In the genomic region with DNA sequence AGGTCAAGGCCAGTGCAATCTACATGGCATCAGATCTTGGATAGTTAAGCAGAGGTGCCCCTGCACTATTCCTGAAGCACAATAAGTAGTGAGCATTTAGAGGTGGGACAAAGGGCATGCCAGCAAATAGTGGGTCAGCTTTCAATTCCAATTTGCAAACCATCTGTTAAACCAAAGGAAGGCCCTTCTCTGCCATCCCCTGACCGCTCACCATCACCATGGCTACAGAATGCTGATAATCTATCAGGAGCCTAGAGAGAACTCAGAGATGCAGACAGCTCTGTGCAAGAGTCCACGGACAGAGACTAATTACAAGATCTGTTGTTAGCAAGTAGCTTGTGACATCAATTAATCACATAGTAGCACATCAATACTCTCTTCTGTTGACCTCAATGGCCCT, we compare ENCODE assay signal across 23 mouse cellular contexts.
DNase-seq lines count a peak whose midpoint lies in the region; ATAC-seq lines count a peak whose summit lies in the region.
"Had no signal": no experiment of that assay in that cellular context is flagged by ENCODE, and none has a peak within 500 bp of the region (broad histone marks: within the 10 kb centered on the region; RNA-seq: fewer than 3 reads in every experiment).

No protein-coding gene starts in this region.

- H3K9me3 ChIP-seq in embryonic facial prominence, embryonic 14.5 days (ENCODE audit: control insufficient read depth, low read length): no peaks in the 10 kb centered on the region
- H3K9me3 ChIP-seq in embryonic facial prominence, embryonic 10.5 days: no peaks in the 10 kb centered on the region
- no peaks in the 10 kb centered on the region for H3K9me3 ChIP-seq in hindbrain, embryonic 13.5 days
- H3K9me3 ChIP-seq in neural tube, embryonic 12.5 days: no peaks in the 10 kb centered on the region
- H3K9me3 ChIP-seq: embryonic facial prominence, embryonic 13.5 days; heart, embryonic 10.5 days; intestine, embryonic 15.5 days; limb, embryonic 10.5 days had no signal

- peak; percentile 50; the same call in 1 of the 2 replicates for ATAC-seq in embryonic facial prominence, embryonic 14.5 days (ENCODE audit: low read depth)
- ATAC-seq in hindbrain, embryonic 13.5 days (ENCODE audit: low FRiP score): peak; percentile 65; the same call in 1 of the 2 replicates
- 0 out of 2 replicates have a peak, but pooled peaks have one; percentile 17 for ATAC-seq in neural tube, embryonic 12.5 days (ENCODE audit: low FRiP score, low read depth)
- ATAC-seq: forebrain, embryonic 14.5 days; intestine, embryonic 15.5 days; lung, postnatal 0 days had no signal

- no peaks in the 10 kb centered on the region for H3K36me3 ChIP-seq in embryonic facial prominence, embryonic 14.5 days (ENCODE audit: control insufficient read depth, insufficient read depth, low read length)
- H3K36me3 ChIP-seq in embryonic facial prominence, embryonic 10.5 days (replicated peaks): no peaks in the 10 kb centered on the region
- no peaks in the 10 kb centered on the region for H3K36me3 ChIP-seq in hindbrain, embryonic 13.5 days
- no peaks in the 10 kb centered on the region for H3K36me3 ChIP-seq in neural tube, embryonic 12.5 days
- H3K36me3 ChIP-seq: embryonic facial prominence, embryonic 13.5 days; heart, embryonic 10.5 days; intestine, embryonic 15.5 days; limb, embryonic 10.5 days had no signal

- no peak overlapping the region for H3K4me2 ChIP-seq in embryonic facial prominence, embryonic 14.5 days (ENCODE audit: low read depth, low read length)
- H3K4me2 ChIP-seq in hindbrain, embryonic 13.5 days: no peak overlapping the region
- H3K4me2 ChIP-seq in neural tube, embryonic 12.5 days (replicated peaks): no peak overlapping the region
- H3K4me2 ChIP-seq: embryonic facial prominence, embryonic 13.5 days; intestine, embryonic 15.5 days had no signal

- no peak overlapping the region for H3K9ac ChIP-seq in embryonic facial prominence, embryonic 14.5 days (ENCODE audit: low read depth, low read length)
- H3K9ac ChIP-seq in hindbrain, embryonic 13.5 days: no peak overlapping the region
- H3K9ac ChIP-seq in neural tube, embryonic 12.5 days: no peak overlapping the region
- H3K9ac ChIP-seq: embryonic facial prominence, embryonic 13.5 days; intestine, embryonic 15.5 days had no signal

- no peak overlapping the region for H3K4me3 ChIP-seq in embryonic facial prominence, embryonic 14.5 days (ENCODE audit: low read depth, low read length)
- H3K4me3 ChIP-seq in embryonic facial prominence, embryonic 10.5 days: no peak overlapping the region
- H3K4me3 ChIP-seq in hindbrain, embryonic 13.5 days: no peak overlapping the region
- no peak overlapping the region for H3K4me3 ChIP-seq in neural tube, embryonic 12.5 days
- H3K4me3 ChIP-seq: embryonic facial prominence, embryonic 13.5 days; gastrocnemius, adult 2 months; heart, embryonic 10.5 days; intestine, embryonic 15.5 days; limb, embryonic 10.5 days had no signal

- no peaks in the 10 kb centered on the region for H3K27me3 ChIP-seq in embryonic facial prominence, embryonic 14.5 days (replicated peaks; ENCODE audit: control insufficient read depth, insufficient read depth, low read length)
- no peaks in the 10 kb centered on the region for H3K27me3 ChIP-seq in embryonic facial prominence, embryonic 10.5 days (replicated peaks; ENCODE audit: low read depth, poor library complexity, severe bottlenecking)
- no peaks in the 10 kb centered on the region for H3K27me3 ChIP-seq in hindbrain, embryonic 13.5 days
- no peaks in the 10 kb centered on the region for H3K27me3 ChIP-seq in neural tube, embryonic 12.5 days (replicated peaks)
- H3K27me3 ChIP-seq: embryonic facial prominence, embryonic 13.5 days; intestine, embryonic 15.5 days had no signal

- WGBS in embryonic facial prominence, embryonic 14.5 days: 59% methylated on average over 2 of the region's 2 CpGs
- 65% methylated on average over 2 of the region's 2 CpGs for WGBS in embryonic facial prominence, embryonic 10.5 days
- 20% methylated on average over 2 of the region's 2 CpGs for WGBS in hindbrain, embryonic 13.5 days
- 22% methylated on average over 2 of the region's 2 CpGs for WGBS in neural tube, embryonic 12.5 days

- DNase-seq in embryonic facial prominence, embryonic 14.5 days (ENCODE audit: low spot score): peak; percentile 17
- DNase-seq in embryonic facial prominence, embryonic 10.5 days (ENCODE audit: low spot score): no peak
- peak; percentile 74 for DNase-seq in embryo, embryonic 10 days (ENCODE audit: low spot score)
- DNase-seq in lung, postnatal 10 days: no peak
- DNase-seq in cerebellum, postnatal 4 days (ENCODE audit: low spot score in 2 of 2): no peak
- DNase-seq in B cell, adult 2 months: no peak
- DNase-seq: adrenal gland, postnatal 25 days; cerebellum, adult 8-10 months; cerebellum, postnatal 36 days; gastrocnemius, adult 2 months; heart, postnatal 4 days; kidney, adult 8-10 months; kidney, postnatal 10 days; thymus, adult 2 months had no signal

- H3K27ac ChIP-seq in embryonic facial prominence, embryonic 14.5 days (replicated peaks; ENCODE audit: low read depth, low read length): no peak overlapping the region
- H3K27ac ChIP-seq in embryonic facial prominence, embryonic 10.5 days (replicated peaks): no peak overlapping the region
- H3K27ac ChIP-seq in hindbrain, embryonic 13.5 days: no peak overlapping the region
- H3K27ac ChIP-seq in neural tube, embryonic 12.5 days: no peak overlapping the region
- H3K27ac ChIP-seq: embryonic facial prominence, embryonic 13.5 days; gastrocnemius, adult 2 months; heart, embryonic 10.5 days; intestine, embryonic 15.5 days; limb, embryonic 10.5 days; stomach, postnatal 0 days had no signal

- no peaks in the 10 kb centered on the region for H3K4me1 ChIP-seq in embryonic facial prominence, embryonic 14.5 days (ENCODE audit: control insufficient read depth, insufficient read depth, low read length)
- no peaks in the 10 kb centered on the region for H3K4me1 ChIP-seq in embryonic facial prominence, embryonic 10.5 days
- peaks cover 7% of the 10 kb centered on the region; the same call in 1 of the 2 replicates for H3K4me1 ChIP-seq in hindbrain, embryonic 13.5 days (replicated peaks)
- no peaks in the 10 kb centered on the region for H3K4me1 ChIP-seq in neural tube, embryonic 12.5 days
- H3K4me1 ChIP-seq: embryonic facial prominence, embryonic 13.5 days; heart, embryonic 10.5 days; intestine, embryonic 15.5 days; limb, embryonic 10.5 days had no signal

Comparison
In these comparisons a context has a peak if more than half of its experiments do, and no peak if none do; other contexts are left out.
1. DNase-seq: peak in embryonic facial prominence, embryonic 14.5 days (single experiment) and embryo, embryonic 10 days (single experiment); none in embryonic facial prominence, embryonic 10.5 days (single experiment), lung, postnatal 10 days (single experiment), cerebellum, postnatal 4 days (0 of 2) and B cell, adult 2 months (0 of 2).
2. Peak in every context shown above with its lines, with median percentiles within 50 percentile points of each other: ATAC-seq.